Mouse (Mus musculus): ENCODE results near the gene Ecd.

Gene Ecd

DNA sequence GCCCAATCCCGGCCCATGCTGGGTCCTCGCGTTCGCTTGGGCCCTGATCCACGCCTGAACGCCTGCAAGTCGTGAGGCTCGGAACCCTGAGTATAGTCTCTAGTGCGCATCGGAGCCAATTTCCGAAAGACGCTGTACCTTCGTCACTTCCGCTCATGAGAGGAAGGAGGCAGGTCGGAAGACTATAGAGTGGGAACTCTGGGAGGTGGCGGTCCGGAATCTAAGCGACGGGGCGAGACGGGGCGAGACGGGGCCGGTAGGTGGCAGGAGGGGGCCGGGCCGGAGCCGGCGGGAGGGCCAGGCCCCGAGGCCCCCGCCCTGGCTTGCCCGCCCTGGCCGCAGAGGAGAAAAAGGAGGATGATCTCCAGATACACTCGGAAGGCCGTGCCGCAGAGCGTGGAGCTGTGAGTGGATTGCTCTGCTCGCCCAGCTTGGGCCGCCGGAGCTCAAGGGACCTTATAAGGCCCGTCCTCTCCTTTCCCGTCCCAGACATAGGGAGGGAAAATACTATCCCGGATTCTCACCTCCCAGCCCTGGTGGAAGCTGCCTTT lies at the start of gene Ecd, which contains the start of gene Fam149b:
Gene Ecd (minus strand): TSS at position 131 of the 551 bp plus-strand sequence.
Gene Fam149b (plus strand): TSS at position 172 of the 551 bp plus-strand sequence.
- in situ Hi-C loops (cut with MboI, MseI) = no loop called here

DNA sequence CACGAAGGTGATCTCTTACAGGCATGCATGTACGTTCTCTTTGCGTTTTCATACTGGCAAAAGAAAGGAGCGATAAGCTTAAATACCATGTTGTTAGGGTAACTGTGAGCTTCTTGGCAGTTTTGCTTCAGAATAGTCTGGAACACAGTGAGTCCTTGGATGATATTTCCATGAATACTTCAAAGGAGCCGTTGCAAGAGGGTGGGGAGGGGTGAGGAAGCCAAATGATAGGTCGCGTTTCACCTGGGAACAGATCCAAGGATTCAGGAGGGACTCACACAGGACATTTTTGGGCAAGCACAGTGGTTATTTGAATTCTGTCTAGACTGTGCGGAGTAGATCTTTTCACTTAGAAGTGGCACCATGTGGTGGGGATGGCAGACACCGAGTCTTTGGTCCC lies 49.3 kb upstream of the Ecd start:
- in situ Hi-C loops (cut with MboI, MseI) = no loop called here

DNA sequence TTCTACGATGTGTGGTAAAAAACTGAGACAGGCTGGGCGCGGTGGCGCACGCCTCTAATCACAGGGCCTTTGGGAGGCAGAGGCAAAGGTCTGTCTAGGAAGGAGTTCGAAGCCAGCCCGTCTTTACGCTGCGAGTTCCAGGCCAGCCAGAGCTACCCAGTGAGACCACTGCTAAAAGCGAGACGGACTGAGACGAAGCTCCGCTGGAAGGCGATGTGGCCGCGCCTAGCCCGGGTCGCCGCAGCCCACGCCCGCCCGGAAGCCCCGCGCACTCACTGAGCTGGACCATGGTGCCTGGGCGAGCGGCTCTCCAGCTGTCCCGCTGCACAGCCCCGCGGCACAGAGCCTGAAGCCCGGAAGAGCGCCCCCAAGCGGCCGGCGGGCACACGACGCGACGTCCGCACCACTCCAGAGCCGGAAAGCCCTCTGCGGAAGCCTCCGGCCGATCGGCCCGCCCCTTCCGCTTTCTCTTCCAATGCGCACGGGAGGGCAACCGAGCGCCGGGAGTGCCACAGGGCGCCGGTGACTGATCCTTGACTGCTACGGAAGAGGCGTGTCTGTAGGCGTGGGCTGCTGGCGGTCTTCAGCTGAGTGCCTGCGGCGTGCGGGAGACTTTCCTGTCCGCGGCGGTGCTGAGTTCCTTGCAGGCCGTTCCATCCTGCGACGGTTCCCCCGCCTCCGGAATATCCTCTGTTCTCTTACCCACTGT lies 45.4 kb upstream of the Ecd start, which contains the start of gene Mrps16:
Gene Mrps16 (minus strand): TSS at position 430 of the 709 bp plus-strand sequence.
- in situ Hi-C loops (cut with MboI, MseI) = no loop called here

DNA sequence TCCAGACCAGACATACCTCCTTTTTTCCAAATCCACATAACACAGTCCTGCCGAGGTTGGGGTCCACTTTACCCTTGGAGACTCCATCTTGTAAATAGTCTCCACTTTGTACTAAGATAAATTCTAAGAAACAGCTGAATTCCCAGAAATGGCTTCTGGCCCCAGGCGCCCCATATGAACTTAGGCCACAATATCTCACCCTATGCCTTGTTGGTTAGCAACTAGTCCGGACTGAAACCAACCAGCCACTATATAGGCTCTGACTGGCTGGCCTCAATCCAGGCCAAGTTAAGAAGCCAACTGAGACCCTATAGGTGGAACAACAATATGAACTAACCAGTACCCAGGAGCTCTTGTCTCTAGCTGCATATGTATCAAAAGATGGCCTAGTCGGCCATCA lies 44.4 kb upstream of the Ecd start:
- in situ Hi-C loops (cut with MboI, MseI) = no loop called here

DNA sequence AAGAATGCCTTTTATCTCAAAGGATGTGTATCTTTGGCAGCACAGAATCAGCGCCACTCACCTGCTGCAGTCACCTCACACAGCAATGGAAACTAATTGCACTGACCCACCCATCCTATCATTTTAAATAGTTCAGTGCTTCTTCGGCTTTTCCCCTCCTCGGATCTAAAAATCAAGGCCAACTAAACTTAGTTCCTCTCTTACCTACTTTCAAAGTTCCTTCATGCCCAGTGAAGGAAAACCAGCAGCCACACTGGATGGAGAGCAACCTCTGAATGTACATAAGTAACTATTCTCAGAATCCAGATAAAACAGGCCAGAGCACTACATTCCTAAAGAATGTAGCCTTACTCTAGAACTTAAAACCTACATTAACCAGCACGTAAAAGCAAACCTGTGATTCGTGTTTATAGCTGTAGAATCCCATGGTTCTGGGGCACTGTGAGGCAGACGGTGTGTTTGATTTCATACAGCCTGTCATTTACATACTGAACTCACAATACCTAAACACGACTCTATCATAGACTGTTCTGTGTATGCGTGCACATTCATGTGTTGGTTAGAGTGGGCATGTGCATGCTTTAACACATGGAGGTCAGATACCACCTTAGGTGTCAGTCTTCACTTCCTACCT lies 41.6 kb upstream of the Ecd start:
- in situ Hi-C loops (cut with MboI, MseI) = no loop called here

DNA sequence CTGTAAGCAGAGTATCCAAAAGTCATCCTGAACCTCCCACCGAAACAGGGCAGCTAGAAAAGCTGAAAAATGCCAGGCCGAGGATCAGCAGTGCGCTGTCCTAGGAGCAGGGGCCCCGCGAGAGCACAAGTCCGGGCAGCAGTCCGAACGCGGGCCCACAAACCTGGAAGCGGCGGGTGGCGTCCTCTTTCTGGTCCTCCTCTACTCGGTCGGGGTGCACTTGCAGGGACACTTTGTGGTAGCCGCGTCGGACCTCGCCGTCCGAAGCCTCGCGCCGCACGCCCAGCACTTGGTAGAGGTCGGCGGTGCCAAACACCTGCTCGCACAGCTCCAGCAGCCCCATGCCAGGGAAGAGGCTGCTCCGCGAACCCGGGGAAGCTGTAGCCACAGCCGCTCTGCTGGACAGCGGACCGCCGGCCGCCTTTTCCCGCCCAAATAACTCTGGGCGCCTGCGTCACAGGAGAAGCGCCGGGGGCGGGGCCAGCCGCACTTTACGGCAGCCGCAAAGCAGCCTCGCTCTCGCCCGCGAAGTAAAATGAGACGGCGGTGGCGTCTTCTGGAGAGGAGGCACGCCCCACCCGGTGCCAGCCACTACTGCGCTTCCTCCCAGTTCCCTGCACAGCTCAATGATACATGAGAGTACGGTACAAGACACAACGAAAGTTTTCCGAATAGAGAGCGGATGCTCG lies 40.7 kb upstream of the Ecd start, which contains the start of gene Dnajc9:
Gene Dnajc9 (minus strand): TSS at position 470 of the 689 bp plus-strand sequence.
- in situ Hi-C loops (cut with MboI, MseI) = no loop called here

DNA sequence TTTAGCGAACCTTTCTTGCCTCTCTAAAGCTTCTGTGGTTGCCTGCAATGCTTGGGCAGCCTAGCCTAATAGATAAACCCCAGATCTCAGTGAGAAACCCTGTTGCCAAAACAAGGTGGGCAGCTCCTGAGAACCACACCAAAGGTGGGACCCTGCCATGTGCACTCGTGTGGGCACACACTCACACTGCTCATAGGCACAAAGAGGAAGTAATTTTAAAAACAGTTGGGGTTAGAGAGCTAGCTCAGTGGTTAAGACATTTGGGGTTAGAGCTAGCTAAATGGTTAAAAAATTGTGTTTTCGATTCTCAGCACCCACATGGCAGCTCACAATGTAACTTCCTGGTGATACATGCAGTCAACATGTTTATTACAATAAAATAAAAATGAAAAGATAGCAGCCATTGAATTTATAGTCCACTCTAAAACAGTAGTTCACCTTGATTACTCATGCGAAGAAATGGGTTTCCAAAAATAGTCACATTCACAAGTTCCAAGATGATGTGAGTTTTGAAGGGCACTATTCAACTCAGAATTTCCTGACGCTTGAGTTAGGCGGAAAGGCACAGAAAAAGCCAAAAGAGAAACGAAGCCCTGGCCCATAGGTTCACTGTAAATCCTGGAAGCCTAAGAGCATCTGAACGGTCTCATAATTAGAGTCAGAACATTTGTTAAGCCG lies 32.0 kb upstream of the Ecd start:
- in situ Hi-C loops (cut with MboI, MseI) = no loop called here

DNA sequence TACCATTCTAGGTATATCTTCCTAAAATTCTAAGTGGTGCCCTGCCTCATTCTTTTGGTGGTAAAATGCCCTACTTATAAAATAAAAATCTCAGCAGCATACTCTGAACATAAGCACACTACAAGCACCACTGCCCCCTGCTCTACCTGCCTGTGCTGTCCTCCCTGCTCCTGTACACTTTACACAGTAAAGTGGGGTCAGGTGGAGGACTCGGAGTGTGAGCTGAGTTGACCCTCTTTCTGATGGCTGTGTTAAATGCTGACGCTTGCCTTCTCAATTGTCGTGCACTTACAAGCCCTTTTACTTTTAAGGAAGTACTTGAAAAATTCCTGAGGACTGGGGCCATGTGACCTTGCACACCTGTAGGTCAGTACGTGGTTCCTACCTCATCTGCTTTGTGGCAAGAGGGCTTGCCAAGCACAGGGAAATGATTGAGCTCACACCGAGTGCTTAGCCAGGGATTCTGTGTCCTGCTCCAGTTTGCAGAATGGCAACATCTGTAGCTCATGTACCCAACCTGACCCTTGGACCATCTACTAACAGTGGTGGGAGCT lies 31.2 kb upstream of the Ecd start:
- in situ Hi-C loops (cut with MboI, MseI) = no loop called here

DNA sequence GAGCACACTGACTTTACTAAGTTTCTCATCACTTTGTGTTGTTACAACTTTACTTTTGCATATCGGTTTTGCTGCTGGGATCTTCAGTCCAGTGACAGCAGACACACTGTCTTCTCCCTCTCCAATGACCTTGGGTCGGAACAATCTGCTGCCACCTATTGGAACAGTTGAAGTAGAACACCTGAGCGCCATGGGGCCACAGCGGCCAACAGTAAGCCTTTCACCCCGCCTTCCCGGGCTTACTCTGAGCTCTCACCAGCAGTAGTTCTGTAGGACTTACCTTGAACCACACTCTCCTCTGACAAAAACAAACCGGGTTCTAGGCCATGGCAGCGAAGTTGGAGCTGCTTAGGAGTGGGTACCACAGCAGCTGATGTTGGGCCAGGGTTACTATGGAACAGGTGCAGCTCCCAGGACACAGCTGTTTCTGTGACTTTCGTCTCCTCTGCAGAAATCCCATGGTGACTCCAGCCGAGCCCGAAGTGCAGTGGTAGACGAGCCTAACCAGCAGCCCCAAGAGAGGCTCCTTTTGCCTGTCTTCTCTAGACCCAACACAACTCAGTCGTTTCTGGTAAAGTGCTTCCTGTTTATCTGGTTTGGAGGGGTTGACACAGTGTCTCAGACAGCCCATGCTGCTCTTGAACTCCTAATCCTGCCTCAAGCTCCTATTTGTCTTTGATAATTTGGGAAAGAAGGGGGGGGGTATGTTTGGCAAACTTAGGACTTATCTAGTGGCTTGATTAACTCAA lies 30.6 kb upstream of the Ecd start:
- in situ Hi-C loops (cut with MboI, MseI) = no loop called here

DNA sequence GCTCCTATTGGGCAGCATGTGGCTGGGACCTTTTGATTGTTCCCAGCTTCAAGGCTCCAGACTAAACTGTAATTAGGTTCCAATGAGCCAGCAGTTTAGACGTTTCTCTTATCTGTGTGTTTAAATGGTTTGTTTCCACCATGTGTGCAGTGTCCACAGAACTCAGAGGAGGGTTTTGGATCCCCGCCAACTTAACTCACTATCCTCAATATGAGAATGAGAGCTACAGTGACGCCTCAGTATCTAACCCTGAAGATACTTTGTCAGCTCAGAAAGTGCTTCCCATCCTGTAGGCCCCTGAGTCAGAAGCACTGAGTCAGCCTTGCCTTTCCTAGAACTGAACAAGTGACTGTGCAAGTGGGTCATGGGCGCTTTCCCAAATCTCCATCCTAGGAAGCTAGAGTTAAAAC lies 29.2 kb upstream of the Ecd start:
- in situ Hi-C loops (cut with MboI, MseI) = no loop called here

DNA sequence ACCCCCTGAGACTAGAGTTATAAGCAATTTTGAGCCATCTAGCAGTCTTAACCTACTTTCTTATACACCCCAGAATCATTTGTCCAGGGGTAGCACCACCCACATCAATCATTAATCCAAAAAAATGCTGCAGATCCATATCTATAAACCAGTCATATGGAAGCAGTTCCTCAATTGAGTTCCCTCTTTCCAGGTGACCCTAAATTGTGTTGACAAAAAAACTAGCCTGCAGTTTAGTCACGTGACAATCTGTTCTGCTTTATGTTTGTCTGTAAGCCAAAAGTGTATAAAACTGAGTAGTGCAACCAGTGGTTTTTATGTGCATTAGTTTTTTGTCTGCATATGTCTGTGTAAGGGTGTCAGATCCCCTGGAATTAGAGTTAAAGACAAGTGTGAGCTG lies 23.9 kb upstream of the Ecd start:
- in situ Hi-C loops (cut with MboI, MseI) = no loop called here

DNA sequence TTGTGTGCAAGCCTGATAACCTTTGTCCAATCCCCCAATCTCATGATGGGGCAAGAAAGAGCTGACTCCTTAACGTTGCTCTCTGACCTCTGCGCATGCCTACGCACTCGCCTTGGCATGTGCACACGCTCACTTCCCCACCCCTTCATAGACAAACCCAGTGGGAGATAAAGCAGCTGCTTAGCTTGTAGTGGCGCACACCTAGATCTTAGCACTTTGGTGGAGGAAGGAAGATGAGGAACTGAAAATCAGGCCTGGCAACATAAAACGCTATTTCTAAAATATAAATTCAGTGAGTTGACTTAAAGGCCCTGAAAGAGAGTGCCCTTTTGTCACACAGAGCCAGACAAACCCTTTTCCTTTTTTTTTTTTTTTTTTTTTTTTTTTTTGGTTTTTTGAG lies 22.9 kb upstream of the Ecd start:
- in situ Hi-C loops (cut with MboI, MseI) = no loop called here

DNA sequence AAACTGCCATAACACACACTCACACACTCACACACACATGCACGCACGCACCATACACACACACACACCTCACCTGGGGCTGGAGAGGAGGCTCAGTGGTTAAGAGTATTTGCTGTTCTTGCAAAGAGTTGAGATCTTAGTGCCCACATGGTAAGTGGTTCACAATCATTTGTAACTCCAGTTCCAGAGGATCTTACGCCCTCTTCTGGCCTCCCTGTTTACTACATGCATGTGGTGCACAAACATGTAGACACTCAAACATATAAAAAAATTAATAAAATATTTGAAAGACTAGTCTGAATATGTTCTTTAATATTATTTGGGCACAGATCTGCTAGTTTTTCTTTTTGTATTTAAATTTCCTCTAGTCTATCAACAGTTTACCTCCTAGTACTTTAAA lies 20.4 kb upstream of the Ecd start:
- in situ Hi-C loops (cut with MboI, MseI) = no loop called here

DNA sequence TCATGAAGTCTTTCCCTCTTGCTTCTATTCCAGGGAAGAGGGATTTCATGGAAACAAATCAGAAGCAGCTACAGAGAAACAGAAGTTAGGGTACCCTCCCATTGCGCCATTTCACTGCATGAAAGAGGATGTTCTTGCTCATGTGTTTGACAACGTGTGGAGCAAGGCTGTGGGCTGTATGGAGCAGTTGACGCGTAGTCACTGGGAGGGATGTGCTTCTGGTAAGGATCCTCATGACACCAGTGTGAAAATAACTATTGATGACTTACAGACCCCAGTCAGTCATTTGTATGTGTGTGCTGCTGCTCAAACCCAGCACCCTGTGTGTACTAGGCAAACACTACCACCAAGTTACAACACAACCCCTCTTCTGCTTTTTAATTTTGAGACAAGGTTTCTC lies 15.3 kb upstream of the Ecd start:
- in situ Hi-C loops (cut with MboI, MseI) = no loop called here

DNA sequence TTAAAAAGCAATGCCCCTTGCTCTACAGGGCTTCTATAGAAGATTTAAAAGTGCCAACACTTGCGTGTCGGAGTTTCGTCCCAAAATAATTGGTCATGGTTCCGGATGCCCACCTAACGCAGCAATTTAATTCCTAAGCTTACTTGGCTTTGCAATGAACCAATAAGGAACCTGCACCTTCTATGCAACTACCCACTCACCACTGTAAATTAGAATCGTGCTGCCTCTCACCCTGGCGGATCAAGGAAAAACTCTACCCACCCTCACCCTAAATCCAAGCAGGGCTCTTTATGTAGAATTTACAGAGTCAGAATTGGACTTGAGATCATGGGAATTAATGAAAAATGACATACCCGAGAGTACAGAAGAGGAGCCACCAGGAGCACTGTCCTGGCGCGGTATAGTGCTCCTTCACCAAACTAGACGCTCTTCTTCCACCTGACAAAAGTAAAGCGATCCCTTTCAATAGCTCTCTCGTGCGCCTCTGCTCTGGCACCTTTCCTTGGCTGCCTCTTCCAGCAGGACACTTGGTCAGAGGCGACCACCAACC lies 405 bp downstream of the Ecd start:
- in situ Hi-C loops (cut with MboI, MseI) = no loop called here

DNA sequence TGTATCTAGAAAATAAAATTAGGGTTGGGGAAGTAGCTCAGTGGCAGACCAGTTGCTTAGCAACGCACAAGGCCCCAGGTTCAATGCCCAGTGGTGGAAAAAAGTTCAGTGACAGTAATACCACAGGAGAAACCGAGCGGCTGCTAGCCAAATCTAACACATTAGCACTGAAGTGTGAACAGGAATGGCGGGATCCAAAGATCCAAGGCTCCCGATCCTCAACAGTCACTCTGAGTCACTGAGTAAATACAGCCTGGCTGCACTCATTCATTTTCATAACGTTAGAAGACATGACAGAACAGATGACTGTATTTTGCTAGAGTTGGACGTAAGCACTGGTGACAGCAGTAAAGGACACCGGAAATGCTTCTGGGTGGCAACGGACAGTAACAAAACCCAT lies 2.0 kb downstream of the Ecd start:
- in situ Hi-C loops (cut with MboI, MseI) = no loop called here

DNA sequence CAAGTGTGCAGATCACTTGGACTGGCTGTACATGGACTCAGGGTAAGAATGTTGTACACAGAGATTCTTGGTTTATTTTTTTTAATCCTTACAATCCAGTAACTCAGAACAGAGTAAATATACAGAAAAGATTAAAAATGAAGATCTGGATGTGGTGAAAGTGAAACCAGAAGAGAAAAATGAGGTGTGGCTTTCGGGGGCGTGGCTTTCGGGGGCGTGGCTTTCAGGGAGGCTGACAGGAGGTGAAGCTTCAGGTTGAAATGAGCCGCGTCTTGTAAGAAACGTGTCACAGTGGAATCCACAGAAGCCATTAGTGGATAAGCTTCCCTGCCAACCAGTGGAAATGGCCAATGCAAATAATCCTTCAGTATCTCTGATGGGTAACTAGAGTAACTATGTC lies 7.1 kb downstream of the Ecd start:
- in situ Hi-C loops (cut with MboI, MseI) = no loop called here

DNA sequence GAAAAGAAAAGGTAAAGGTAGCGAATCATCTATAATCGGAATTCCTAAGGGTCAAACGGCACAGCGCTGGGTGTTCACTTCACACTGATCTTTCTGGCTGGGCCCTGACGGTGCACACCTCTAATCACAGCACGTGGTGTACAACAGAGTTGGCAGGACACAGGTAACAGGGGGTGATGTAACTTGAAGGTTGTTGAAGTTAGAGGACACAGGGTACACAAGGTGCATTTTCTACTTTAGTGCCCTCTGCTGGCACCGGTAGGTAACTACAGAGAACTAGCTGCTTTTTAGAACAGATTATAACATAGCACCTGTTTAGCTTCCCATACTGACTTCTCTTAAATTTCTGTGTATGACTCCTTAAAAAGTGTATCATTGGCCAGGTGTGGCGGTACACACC lies 7.8 kb downstream of the Ecd start:
- in situ Hi-C loops (cut with MboI, MseI) = no loop called here

DNA sequence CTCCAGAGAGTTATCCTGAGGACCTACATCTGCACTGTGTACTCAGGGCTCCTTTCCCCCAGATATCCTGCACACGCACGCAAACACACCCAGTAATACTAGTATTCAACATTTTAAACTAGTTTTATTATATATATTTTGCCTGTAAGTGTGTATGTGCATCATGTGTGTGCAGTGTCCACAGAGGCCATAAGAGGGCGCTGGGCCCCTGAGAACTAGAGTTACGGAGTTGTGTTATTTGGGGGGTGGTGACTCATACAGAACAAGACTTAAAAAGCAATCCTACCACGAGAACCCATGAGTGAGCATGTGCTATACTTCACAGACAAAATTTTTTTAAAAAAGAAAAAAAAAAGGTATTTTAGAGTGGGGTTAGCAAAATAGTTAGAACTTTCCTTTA lies 8.5 kb downstream of the Ecd start:
- in situ Hi-C loops (cut with MboI, MseI) = no loop called here

DNA sequence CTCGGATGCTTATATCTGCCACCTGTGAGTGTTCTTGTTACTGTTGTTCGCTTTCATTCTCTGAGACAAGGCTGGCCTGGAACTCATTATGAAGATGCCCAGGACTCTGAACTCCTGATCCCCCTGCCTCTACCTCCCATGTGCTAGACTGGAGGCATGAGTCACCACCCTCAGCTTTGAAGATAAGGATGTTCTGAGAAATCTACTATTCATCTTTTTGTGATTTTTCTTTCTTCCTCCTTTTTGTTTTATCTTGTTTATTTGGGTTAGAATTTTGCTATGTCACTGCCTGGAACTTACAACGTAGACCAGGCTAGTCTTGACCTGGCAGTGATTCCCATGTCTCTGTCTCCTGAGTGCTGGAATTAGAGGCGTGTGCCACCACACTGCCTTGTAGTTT lies 16.6 kb downstream of the Ecd start:
- in situ Hi-C loops (cut with MboI, MseI) = no loop called here

DNA sequence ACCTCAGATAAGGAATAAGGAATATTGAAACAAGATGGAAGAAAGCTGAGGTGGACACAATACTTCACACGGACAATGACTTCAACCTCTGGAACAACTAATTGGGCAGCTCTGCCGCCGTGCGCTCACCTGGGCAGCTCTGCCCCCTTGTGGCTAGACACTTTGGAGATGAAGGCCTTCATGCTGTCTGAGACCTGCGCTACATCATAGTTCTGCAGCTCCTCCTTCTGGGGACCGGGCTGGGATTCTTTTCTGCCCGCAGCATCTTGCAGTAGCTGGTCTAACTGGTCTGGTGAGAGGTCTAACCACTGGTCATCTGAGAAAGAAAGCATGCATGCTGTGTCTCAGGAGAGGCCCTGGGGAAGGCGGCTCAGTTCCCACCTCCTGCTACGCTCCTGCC lies 19.4 kb downstream of the Ecd start:
- in situ Hi-C loops (cut with MboI, MseI) = no loop called here

All from T-helper 1 cell (primary cell).